Mouse (Mus musculus): ENCODE measurements around the gene Klhl7.
"Not testable (repeated sequence)": the region's sequence is repeated elsewhere in the genome, so short reads cannot be mapped to it uniquely, and the experiment has no call there.

Gene Klhl7

GRCm38 (mm10) chr5:24095393-24095792, 5.0 kb upstream of the Klhl7 start:
- no peak for DNase-seq (ENCODE audit: low spot score)

GRCm38 (mm10) chr5:24095881-24096280, 4.5 kb upstream of the Klhl7 start:
- DNase-seq (ENCODE audit: low spot score): no peak

GRCm38 (mm10) chr5:24100810-24101311, 456 bp downstream of the Klhl7 start:
- DNase-seq (ENCODE audit: low spot score): peak; percentile 72

DNA sequence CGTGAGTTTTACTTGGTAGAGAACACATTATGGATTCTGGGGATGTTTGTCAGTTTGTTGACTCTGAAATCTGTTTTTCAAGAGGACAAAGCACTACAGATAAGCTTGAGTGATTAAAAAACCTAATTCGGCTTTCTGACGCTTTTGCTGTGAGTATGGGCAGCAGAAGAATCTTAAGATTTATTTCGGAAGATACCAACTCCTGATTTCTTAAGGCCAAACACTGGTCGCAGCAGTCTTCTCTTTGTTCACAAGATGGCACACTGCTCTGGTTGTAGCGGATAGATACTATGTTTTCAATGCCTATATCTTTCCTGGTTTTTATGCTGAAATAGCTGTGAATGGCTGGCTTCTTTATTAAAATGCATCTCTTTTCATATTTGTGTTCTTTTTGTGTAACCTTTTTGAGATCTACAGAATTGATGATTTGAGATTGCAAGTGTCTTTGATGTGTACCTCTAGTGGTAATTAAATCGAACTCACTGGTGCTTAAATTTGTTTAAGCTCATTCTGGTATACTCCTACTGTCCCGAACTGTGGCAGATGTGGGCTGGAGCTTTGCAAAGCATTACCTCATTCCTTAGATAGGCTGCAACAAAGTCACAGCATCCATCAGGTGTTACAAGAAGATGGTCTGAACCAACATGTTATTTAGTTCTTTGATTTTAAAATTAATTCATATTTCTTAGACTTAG, 1.2 kb downstream of the Klhl7 start:
- DNase-seq (ENCODE audit: low spot score): peak; percentile 65

- DNase-seq (ENCODE audit: low spot score): not testable (repeated sequence)
Observed at GRCm38 (mm10) chr5:24103235-24103634, 2.8 kb downstream of the Klhl7 start.

GRCm38 (mm10) chr5:24103841-24104240, 3.4 kb downstream of the Klhl7 start:
- DNase-seq (ENCODE audit: low spot score): no peak

DNA sequence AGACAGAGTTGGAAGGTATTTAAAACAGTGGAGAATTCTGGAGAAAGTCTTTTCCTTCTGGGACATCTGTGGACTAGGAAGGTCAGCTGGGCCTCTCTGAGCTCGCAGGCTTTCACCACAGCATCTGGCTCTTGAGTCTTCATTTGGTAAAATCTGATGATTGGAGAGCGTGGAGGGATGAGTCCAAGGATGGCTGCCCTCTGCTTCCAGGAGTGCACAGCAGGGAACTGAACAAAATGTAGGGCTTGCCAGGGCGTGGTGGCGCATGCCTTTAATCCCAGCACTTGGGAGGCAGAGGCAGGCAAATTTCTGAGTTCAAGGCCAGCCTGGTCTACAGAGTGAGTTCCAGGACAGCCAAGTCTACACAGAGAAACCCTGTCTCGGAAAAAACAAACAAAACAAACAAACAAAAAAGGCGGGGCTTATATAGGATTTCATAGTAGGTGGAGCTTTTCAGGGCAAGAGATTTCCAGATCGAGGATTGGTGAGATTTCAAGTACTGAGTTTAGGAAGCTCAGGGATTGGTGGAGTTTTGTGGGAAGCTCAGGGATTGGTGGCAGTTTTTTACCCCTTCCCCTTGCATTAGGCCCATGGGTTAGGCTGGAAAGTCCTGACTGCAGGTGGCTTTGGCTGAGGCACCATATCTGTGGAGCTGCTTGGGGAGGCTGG, 6.8 kb downstream of the Klhl7 start:
- DNase-seq (ENCODE audit: low spot score): no peak

GRCm38 (mm10) chr5:24107740-24108098, 7.3 kb downstream of the Klhl7 start:
- DNase-seq (ENCODE audit: low spot score): peak; percentile 52

GRCm38 (mm10) chr5:24110068-24110467, 9.7 kb downstream of the Klhl7 start:
- DNase-seq (ENCODE audit: low spot score): peak; percentile 74

GRCm38 (mm10) chr5:24112116-24112903, 11.9 kb downstream of the Klhl7 start:
- no peak for DNase-seq (ENCODE audit: low spot score)

GRCm38 (mm10) chr5:24122221-24122620, 21.8 kb downstream of the Klhl7 start:
- DNase-seq (ENCODE audit: low spot score): no peak

DNA sequence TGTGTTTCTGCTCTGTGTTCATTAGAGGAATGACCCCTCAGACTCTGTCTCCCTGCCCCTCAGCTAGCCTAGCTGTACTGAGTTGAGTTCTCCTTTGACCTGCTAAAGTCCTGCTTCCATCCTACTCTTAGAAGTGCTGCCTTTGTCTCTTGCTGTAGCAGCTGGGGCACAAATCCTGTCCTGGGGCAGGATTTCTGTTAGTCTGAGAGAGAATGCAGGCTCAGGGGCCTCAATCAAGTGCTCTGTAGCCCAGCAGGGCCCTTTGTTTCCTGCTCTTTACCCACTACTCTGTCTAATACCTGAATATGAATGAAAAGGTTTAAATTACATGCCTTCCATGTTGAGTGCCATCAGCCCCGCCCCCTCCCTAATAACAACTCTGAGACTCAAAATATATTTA, 23.8 kb downstream of the Klhl7 start:
- no peak for DNase-seq (ENCODE audit: low spot score)

- DNase-seq (ENCODE audit: low spot score): no peak
Observed at GRCm38 (mm10) chr5:24124579-24125276, 24.3 kb downstream of the Klhl7 start.

DNA sequence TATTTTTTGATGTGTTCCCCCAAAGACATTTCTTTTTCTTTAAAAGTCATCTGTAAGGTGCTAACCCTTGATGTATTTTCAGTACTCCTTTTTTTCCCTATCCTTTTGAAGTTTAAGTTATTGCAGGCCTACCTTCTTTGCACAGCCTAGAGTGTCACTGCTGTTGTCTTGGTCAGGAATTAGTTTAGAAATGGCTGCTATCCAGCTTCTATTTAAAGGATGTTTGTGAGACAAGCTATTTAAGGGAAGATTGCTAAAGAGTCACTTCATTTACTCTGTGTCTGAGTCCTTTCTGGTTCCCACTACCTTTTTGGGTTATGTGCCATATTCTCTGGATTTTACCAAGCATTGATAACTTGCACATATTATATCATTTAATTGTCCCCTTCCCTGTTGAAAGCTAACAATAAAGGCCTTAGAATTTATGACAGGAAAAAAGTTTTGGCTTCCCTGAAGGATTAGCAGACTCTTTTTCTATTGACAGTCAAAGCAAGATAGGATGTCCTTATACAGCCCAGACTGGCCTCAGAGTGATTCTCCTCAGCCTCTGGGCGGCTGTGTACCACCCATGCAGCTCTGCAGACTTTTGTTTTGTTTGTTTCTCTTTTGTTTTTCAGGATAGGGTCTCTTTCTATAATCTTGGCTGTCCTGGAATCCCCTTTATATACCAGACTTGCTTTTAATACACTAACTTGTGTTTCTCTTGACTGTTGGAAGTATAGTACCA, 25.7 kb downstream of the Klhl7 start:
- no peak for DNase-seq (ENCODE audit: low spot score)

DNA sequence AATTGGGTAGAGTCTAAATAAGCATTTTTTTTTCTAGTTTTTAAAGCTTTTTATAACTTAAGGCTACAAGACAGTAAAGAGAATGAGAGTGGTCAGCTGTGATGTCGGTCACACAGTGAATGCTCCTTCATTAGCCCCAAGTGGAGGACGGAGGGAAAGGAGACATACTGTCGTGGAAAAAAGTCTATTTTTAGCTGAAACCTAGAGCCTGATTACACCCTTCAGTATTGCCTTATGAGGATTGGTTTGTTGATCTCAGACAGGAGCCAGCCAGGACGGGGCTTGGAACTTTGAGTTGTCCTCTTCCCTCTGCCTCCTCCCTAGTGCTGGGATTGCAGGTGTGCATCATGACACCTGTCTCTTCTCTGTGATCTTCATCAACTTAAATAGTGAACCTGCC, 26.6 kb downstream of the Klhl7 start:
- DNase-seq (ENCODE audit: low spot score): no peak

DNA sequence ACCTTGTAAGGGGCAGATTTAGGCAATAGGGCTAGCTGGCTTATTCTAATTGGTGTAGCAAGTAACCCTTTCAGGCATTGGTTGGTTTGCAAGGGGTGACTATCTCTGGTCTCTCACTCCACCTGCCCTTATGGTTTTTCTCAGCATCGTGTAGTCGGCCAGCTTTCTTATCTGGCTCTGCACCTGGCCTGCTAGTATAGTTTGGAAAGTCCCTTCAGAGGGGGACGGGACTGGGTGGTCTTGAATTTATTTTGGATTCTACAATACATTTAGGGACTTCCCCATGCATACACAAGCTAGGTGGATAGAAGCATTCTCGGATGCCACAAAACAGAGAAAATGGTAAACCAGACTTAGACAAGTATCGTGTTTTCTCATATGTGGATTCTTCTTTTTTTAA, 46.6 kb downstream of the Klhl7 start:
- DNase-seq (ENCODE audit: low spot score): no peak

DNA sequence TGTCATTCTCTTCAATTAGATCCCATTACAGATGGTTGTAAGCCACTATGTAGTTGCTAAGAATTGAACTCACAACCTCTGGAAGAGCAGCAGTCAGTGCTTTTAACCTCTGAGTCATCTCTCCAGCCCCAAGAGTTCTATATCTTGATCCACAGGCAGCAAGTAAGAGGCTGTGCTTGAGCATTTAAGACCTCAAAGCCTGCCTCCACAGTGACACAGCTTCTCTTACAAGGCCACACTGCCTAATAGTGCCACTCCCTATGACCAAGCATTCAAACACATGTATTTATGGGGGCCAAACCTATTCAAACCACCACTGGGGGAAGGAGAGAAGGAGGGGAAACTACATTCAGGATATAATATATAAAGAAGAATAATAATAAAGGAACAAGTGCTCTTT, 51.8 kb downstream of the Klhl7 start:
- DNase-seq (ENCODE audit: low spot score): no peak

- DNase-seq (ENCODE audit: low spot score): no peak
Observed at GRCm38 (mm10) chr5:24156774-24157173, 56.4 kb downstream of the Klhl7 start.

DNA sequence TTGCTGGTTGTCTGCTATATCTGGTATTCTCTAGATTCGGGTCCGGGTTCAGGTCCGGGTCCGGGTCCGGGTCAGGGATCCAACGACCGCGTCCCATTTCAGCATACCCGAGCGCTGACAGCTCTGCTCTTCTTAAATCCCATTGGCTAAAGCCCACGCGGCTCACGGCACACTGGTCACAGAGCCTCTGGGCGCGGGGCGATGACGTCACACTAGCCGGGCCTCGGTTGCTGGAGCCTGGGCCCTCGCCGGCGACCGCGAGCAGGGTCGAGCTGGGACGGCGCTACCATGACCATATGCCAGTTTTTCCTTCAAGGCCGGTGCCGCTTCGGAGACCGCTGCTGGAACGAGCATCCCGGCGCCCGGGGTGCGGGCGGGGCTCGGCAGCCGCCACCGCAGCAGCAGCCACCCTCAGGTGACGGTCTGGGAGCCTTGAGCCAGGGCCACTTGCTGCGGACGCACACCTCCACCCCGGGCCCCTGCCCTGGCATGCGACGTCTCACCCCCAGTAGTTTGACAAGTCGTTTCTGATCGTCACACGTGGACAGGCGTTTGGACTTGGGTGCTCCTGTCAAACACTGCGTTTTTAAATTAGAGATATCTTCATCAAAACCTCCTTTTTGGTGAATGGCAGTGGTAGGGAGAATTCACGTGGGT, 64.5 kb downstream of the Klhl7 start, which contains the start of gene Nupl2:
Gene Nupl2, plus strand, starts transcription at position 175 of the 657 bp plus-strand sequence.
- DNase-seq (ENCODE audit: low spot score): peak; percentile 95

DNA sequence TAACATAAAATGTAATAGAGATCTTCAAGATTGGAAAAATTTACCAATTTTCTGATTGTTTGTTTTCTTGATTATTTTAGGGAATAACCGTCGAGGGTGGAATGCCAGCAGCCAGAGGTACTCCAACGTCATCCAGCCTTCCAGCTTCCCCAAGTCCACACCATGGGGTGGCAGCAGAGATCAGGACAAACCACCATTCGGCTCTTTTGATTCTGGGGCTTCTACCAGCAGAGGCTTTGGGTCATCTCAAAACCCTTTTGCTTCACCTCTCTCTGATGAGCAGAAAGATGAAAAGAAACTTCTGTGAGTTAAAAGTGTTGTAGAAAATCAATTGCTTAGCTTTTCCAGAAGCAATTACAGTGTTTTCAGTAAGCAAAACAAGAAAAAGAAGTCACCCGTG, 66.9 kb downstream of the Klhl7 start:
- DNase-seq (ENCODE audit: low spot score): peak; percentile 18

GRCm38 (mm10) chr5:24169881-24170280, 69.5 kb downstream of the Klhl7 start:
- no peak for DNase-seq (ENCODE audit: low spot score)

Measured in adipocyte (in vitro differentiated cells).